Mouse (Mus musculus): Measurements from ENCODE around the gene Atp6v1e2. TPM values are rescaled to one million over a fixed set of nuclear protein-coding genes. Genes with fewer than 3 reads are reported as not detected.

The Atp6v1e2 gene
- polyA plus RNA-seq, 1 experiment from 2014 or later, result 0.14 TPM

- DNase-seq (ENCODE audit: low spot score, missing footprints) (peak; percentile 91), ATAC-seq (ENCODE audit: low FRiP score) (peak; percentile 68)
- no peak overlapping the region for H3K27ac ChIP-seq (ENCODE audit: low read depth, low read length)
- peak overlapping the region; percentile 44; the same call in 1 of the 2 replicates for H3K9ac ChIP-seq (ENCODE audit: low read length)
- H3K4me2 ChIP-seq, result peak overlapping the region; percentile 27; the same call in 1 of the 2 replicates
- no peaks in the 10 kb centered on the region for H3K36me3 ChIP-seq (ENCODE audit: control insufficient read depth, insufficient read depth, low read length)
- no peak overlapping the region for H3K4me3 ChIP-seq (ENCODE audit: low read depth, low read length)
- peaks cover 11% of the 10 kb centered on the region for H3K4me1 ChIP-seq (ENCODE audit: control insufficient read depth, insufficient read depth, low read length)
- H3K27me3 ChIP-seq (ENCODE audit: control insufficient read depth, insufficient read depth, low read length), result no peaks in the 10 kb centered on the region
- 18% methylated on average over 19 of the region's 19 CpGs for WGBS
- H3K9me3 ChIP-seq (ENCODE audit: control insufficient read depth, low read length), result no peaks in the 10 kb centered on the region
Observed at GRCm38 (mm10) chr17:86905297-86906135, 42.2 kb downstream of the Atp6v1e2 start.

- ATAC-seq (ENCODE audit: low FRiP score), result no peak
- no peak for DNase-seq (ENCODE audit: low spot score, missing footprints)
- H3K27ac ChIP-seq (ENCODE audit: low read depth, low read length), result no peak overlapping the region
- H3K9me3 ChIP-seq (ENCODE audit: control insufficient read depth, low read length), result no peaks in the 10 kb centered on the region
- H3K4me3 ChIP-seq (ENCODE audit: low read depth, low read length), result no peak overlapping the region
- H3K36me3 ChIP-seq (ENCODE audit: control insufficient read depth, insufficient read depth, low read length), result no peaks in the 10 kb centered on the region
- no peak overlapping the region for H3K4me2 ChIP-seq
- H3K9ac ChIP-seq (ENCODE audit: low read length), result no peak overlapping the region
- peaks cover 11% of the 10 kb centered on the region for H3K4me1 ChIP-seq (ENCODE audit: control insufficient read depth, insufficient read depth, low read length)
- H3K27me3 ChIP-seq (ENCODE audit: control insufficient read depth, insufficient read depth, low read length), result no peaks in the 10 kb centered on the region
- WGBS, result 79% methylated on average over 3 of the region's 3 CpGs
Observed at GRCm38 (mm10) chr17:86904206-86904605, 43.5 kb downstream of the Atp6v1e2 start.

- ATAC-seq (ENCODE audit: low FRiP score) (no peak), DNase-seq (ENCODE audit: low spot score, missing footprints) (no peak)
- Histone ChIP-seq H3K27ac (ENCODE audit: low read depth, low read length) (no peak overlapping the region), H3K9ac (ENCODE audit: low read length) (no peak overlapping the region), H3K9me3 (ENCODE audit: control insufficient read depth, low read length) (no peaks in the 10 kb centered on the region), H3K27me3 (ENCODE audit: control insufficient read depth, insufficient read depth, low read length) (no peaks in the 10 kb centered on the region), H3K4me3 (ENCODE audit: low read depth, low read length) (no peak overlapping the region), H3K4me1 (ENCODE audit: control insufficient read depth, insufficient read depth, low read length) (peaks cover 11% of the 10 kb centered on the region), H3K36me3 (ENCODE audit: control insufficient read depth, insufficient read depth, low read length) (no peaks in the 10 kb centered on the region), H3K4me2 (no peak overlapping the region)
- 64% methylated on average over 7 of the region's 7 CpGs for WGBS
Observed at GRCm38 (mm10) chr17:86903596-86903995, 44.1 kb downstream of the Atp6v1e2 start.

GRCm38 (mm10) chr17:86902399-86903067 lies 45.2 kb downstream of the Atp6v1e2 start:
- H3K27ac ChIP-seq (ENCODE audit: low read depth, low read length), result no peak overlapping the region
- H3K27me3 ChIP-seq (ENCODE audit: control insufficient read depth, insufficient read depth, low read length), result no peaks in the 10 kb centered on the region
- no peak for DNase-seq (ENCODE audit: low spot score, missing footprints)
- H3K9ac ChIP-seq (ENCODE audit: low read length), result no peak overlapping the region
- H3K9me3 ChIP-seq (ENCODE audit: control insufficient read depth, low read length), result no peaks in the 10 kb centered on the region
- no peak overlapping the region for H3K4me3 ChIP-seq (ENCODE audit: low read depth, low read length)
- H3K36me3 ChIP-seq (ENCODE audit: control insufficient read depth, insufficient read depth, low read length), result no peaks in the 10 kb centered on the region
- peaks cover 11% of the 10 kb centered on the region for H3K4me1 ChIP-seq (ENCODE audit: control insufficient read depth, insufficient read depth, low read length)
- no peak for ATAC-seq (ENCODE audit: low FRiP score)
- WGBS, result 94% methylated on average over 14 of the region's 14 CpGs
- H3K4me2 ChIP-seq, result no peak overlapping the region

- peaks cover 8% of the 10 kb centered on the region for H3K4me1 ChIP-seq (ENCODE audit: control insufficient read depth, insufficient read depth, low read length)
- no peaks in the 10 kb centered on the region for H3K27me3 ChIP-seq (ENCODE audit: control insufficient read depth, insufficient read depth, low read length)
- H3K9ac ChIP-seq (ENCODE audit: low read length), result no peak overlapping the region
- DNase-seq (ENCODE audit: low spot score, missing footprints) (no peak), ATAC-seq (ENCODE audit: low FRiP score) (no peak)
- H3K27ac ChIP-seq (ENCODE audit: low read depth, low read length), result no peak overlapping the region
- no peak overlapping the region for H3K4me3 ChIP-seq (ENCODE audit: low read depth, low read length)
- H3K36me3 ChIP-seq (ENCODE audit: control insufficient read depth, insufficient read depth, low read length), result no peaks in the 10 kb centered on the region
- H3K4me2 ChIP-seq, result no peak overlapping the region
- 88% methylated on average over 5 of the region's 5 CpGs for whole genome bisulfite sequencing
- no peaks in the 10 kb centered on the region for H3K9me3 ChIP-seq (ENCODE audit: control insufficient read depth, low read length)
Observed at GRCm38 (mm10) chr17:86900564-86900963, 47.1 kb downstream of the Atp6v1e2 start.

- Histone ChIP-seq H3K36me3 (ENCODE audit: control insufficient read depth, insufficient read depth, low read length) (no peaks in the 10 kb centered on the region), H3K9ac (ENCODE audit: low read length) (no peak overlapping the region), H3K4me3 (ENCODE audit: low read depth, low read length) (no peak overlapping the region), H3K9me3 (ENCODE audit: control insufficient read depth, low read length) (no peaks in the 10 kb centered on the region), H3K4me2 (no peak overlapping the region), H3K27ac (ENCODE audit: low read depth, low read length) (no peak overlapping the region), H3K27me3 (ENCODE audit: control insufficient read depth, insufficient read depth, low read length) (no peaks in the 10 kb centered on the region), H3K4me1 (ENCODE audit: control insufficient read depth, insufficient read depth, low read length) (peaks cover 1% of the 10 kb centered on the region)
- 92% methylated on average over 5 of the region's 5 CpGs for WGBS
- no peak for DNase-seq (ENCODE audit: low spot score, missing footprints)
- no peak for ATAC-seq (ENCODE audit: low FRiP score)
Observed at GRCm38 (mm10) chr17:86899821-86900220, 47.9 kb downstream of the Atp6v1e2 start.

GRCm38 (mm10) chr17:86897486-86898165 lies 50.1 kb downstream of the Atp6v1e2 start:
- no peaks in the 10 kb centered on the region for H3K4me1 ChIP-seq (ENCODE audit: control insufficient read depth, insufficient read depth, low read length)
- ATAC-seq (ENCODE audit: low FRiP score), result no peak
- H3K9me3 ChIP-seq (ENCODE audit: control insufficient read depth, low read length), result no peaks in the 10 kb centered on the region
- DNase-seq (ENCODE audit: low spot score, missing footprints), result no peak
- H3K27ac ChIP-seq (ENCODE audit: low read depth, low read length), result no peak overlapping the region
- WGBS, result 93% methylated on average over 6 of the region's 6 CpGs
- no peak overlapping the region for H3K4me3 ChIP-seq (ENCODE audit: low read depth, low read length)
- no peak overlapping the region for H3K9ac ChIP-seq (ENCODE audit: low read length)
- H3K36me3 ChIP-seq (ENCODE audit: control insufficient read depth, insufficient read depth, low read length), result no peaks in the 10 kb centered on the region
- no peaks in the 10 kb centered on the region for H3K27me3 ChIP-seq (ENCODE audit: control insufficient read depth, insufficient read depth, low read length)
- H3K4me2 ChIP-seq, result no peak overlapping the region

GRCm38 (mm10) chr17:86895191-86895590 lies 52.5 kb downstream of the Atp6v1e2 start:
- no peaks in the 10 kb centered on the region for H3K4me1 ChIP-seq (ENCODE audit: control insufficient read depth, insufficient read depth, low read length)
- H3K4me3 ChIP-seq (ENCODE audit: low read depth, low read length), result no peak overlapping the region
- no peak overlapping the region for H3K9ac ChIP-seq (ENCODE audit: low read length)
- DNase-seq (ENCODE audit: low spot score, missing footprints) (no peak), ATAC-seq (ENCODE audit: low FRiP score) (no peak)
- no peak overlapping the region for H3K27ac ChIP-seq (ENCODE audit: low read depth, low read length)
- H3K27me3 ChIP-seq (ENCODE audit: control insufficient read depth, insufficient read depth, low read length), result no peaks in the 10 kb centered on the region
- no peak overlapping the region for H3K4me2 ChIP-seq
- 80% methylated on average over 4 of the region's 4 CpGs for WGBS
- H3K9me3 ChIP-seq (ENCODE audit: control insufficient read depth, low read length), result no peaks in the 10 kb centered on the region
- H3K36me3 ChIP-seq (ENCODE audit: control insufficient read depth, insufficient read depth, low read length), result no peaks in the 10 kb centered on the region
